Mouse (Mus musculus) myocyte (in vitro differentiated cells): ENCODE data around the gene Pbxip1. TPM values are rescaled to one million over a fixed set of nuclear protein-coding genes. Genes with fewer than 3 reads are reported as not detected.

Experiments used
- H3K27me3 ChIP-seq: one replicate; pipeline ENCODE4 v1.6.1; 2011; ENCODE audit not compliant: control insufficient read depth, insufficient read depth, insufficient read length
- H3K36me3 ChIP-seq: one replicate; pipeline ENCODE4 v1.6.1; 2011; ENCODE audit not compliant: control insufficient read depth, insufficient read depth
- H3K4me2 ChIP-seq: one replicate; pipeline ENCODE4 v1.6.1; 2011; ENCODE audit warnings: low read depth, control low read depth
- H3K4me3 ChIP-seq: one replicate; pipeline ENCODE4 v1.5.1; 2011; ENCODE audit warnings: mild to moderate bottlenecking, control low read depth, moderate library complexity
- H3K79me2 ChIP-seq: one replicate; pipeline ENCODE4 v1.6.1; 2011; ENCODE audit not compliant: control insufficient read depth, insufficient read depth
- H3ac ChIP-seq: one replicate; pipeline ENCODE4 v1.6.1; 2011; ENCODE audit not compliant: control insufficient read depth, insufficient read length
- CEBPB ChIP-seq: IDR thresholded peaks from 2 replicates; pipeline ENCODE4 v1.6.1; 2011; ENCODE audit warnings: mild to moderate bottlenecking, moderate library complexity; ENCODE audit not compliant: poor library complexity, insufficient read depth, severe bottlenecking
- E2F4 ChIP-seq: IDR thresholded peaks from one replicate; pipeline ENCODE4 v1.6.1; 2011; ENCODE audit warnings: mild to moderate bottlenecking, control low read depth, moderate library complexity; ENCODE audit not compliant: insufficient read depth
- MAX ChIP-seq: IDR thresholded peaks from one replicate; pipeline ENCODE4 v1.6.1; 2011; ENCODE audit warnings: low read depth, mild to moderate bottlenecking, control low read depth
- MYOD1 ChIP-seq, 3 experiments: IDR thresholded peaks; one replicate each; pipeline ENCODE4 v1.6.1; 2011; ENCODE audit warnings: control low read depth in 2 of 3, low read depth in 2 of 3, mild to moderate bottlenecking in 2 of 3, moderate library complexity in 1 of 3; ENCODE audit not compliant: insufficient read length in 2 of 3, control insufficient read depth in 1 of 3
- MYOG ChIP-seq, 3 experiments: IDR thresholded peaks; one replicate each; pipeline ENCODE4 v1.6.1; 2011; ENCODE audit warnings: control low read depth in 2 of 3, low read depth in 2 of 3, mild to moderate bottlenecking in 2 of 3; ENCODE audit not compliant: insufficient read length in 2 of 3, control insufficient read depth in 1 of 3, insufficient read depth in 1 of 3
- POLR2A ChIP-seq: IDR thresholded peaks from one replicate; pipeline ENCODE4 v1.6.1; 2011; ENCODE audit warnings: low read depth, mild to moderate bottlenecking, control low read depth, moderate library complexity; ENCODE audit not compliant: insufficient read length
- POLR2AphosphoS2 ChIP-seq: IDR thresholded peaks from one replicate; pipeline ENCODE4 v1.6.1; 2011; ENCODE audit warnings: low read depth, control low read depth; ENCODE audit not compliant: insufficient read length
- REST ChIP-seq: IDR thresholded peaks from one replicate; pipeline ENCODE4 v1.6.1; 2011; ENCODE audit warnings: mild to moderate bottlenecking, control low read depth, moderate library complexity; ENCODE audit not compliant: insufficient read depth, insufficient read length
- SRF ChIP-seq: IDR thresholded peaks from one replicate; pipeline ENCODE4 v1.6.1; 2011; ENCODE audit warnings: low read depth; ENCODE audit not compliant: control insufficient read depth, insufficient read length
- TCF12 ChIP-seq: IDR thresholded peaks from one replicate; pipeline ENCODE4 v1.6.1; 2011; ENCODE audit warnings: mild to moderate bottlenecking, control low read depth; ENCODE audit not compliant: poor library complexity, insufficient read depth, severe bottlenecking
- TCF3 ChIP-seq: IDR thresholded peaks from one replicate; pipeline ENCODE4 v1.6.1; 2011; ENCODE audit warnings: low read depth, control low read depth; ENCODE audit not compliant: insufficient read length
- USF1 ChIP-seq: IDR thresholded peaks from one replicate; pipeline ENCODE4 v1.6.1; 2011; ENCODE audit warnings: low read depth, mild to moderate bottlenecking, control low read depth, moderate library complexity
- polyA plus RNA-seq: library from polyadenylated mRNA; unstranded; fragments of >200 nt; fragmentation: generic; extraction: Trizol; gene quantifications from one replicate; pipeline ENCODE4 v1.2.1, GENCODE M21; 2012; ENCODE audit warnings: missing spikeins

Gene Pbxip1
- polyA plus RNA-seq, 1 experiment = 159 TPM

DNA sequence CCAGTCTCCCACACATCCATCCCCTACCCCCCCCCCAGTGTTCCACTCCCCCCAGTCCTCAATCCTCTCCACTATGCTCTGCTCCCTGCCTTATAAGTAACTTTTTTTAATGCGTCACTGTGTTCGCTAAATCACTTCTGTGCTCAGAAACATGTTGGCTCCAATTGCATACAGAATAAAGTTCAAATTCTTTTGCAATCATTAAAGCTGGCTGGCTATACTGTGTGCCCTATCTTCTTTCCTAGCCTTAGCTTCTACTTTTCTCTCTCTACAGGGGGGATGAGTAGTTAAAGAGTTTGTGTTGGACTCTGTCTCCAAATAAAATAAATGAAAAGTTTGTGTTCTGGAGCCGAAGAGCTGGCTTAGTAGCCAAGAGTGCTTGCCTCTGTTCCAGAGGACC, 26.8 kb upstream of the Pbxip1 start:
- Histone ChIP-seq H3K36me3 (peaks cover 7% of the 10 kb centered on the region), H3K4me3 (no peak overlapping the region), H3K27me3 (no peaks in the 10 kb centered on the region), H3ac (no peak overlapping the region), H3K79me2 (peaks cover 5% of the 10 kb centered on the region), H3K4me2 (no peak overlapping the region)
- TF ChIP-seq TCF12 = no peak

GRCm38 (mm10) chr3:89410864-89411263, 25.6 kb upstream of the Pbxip1 start:
- TF ChIP-seq MYOD1 (IDR thresholded peaks at IDR 0.05; ENCODE audit: control insufficient read depth in 1 of 3, insufficient read length in 2 of 3, low read depth in 2 of 3) = no peak
- no peak for TF ChIP-seq TCF12
- no peak for TF ChIP-seq SRF
- no peak for TF ChIP-seq CEBPB
- no peak for TF ChIP-seq MAX
- TF ChIP-seq E2F4 = no peak
- no peak for TF ChIP-seq POLR2A
- TF ChIP-seq MYOG (IDR thresholded peaks at IDR 0.05; ENCODE audit: control insufficient read depth in 1 of 3, insufficient read depth in 1 of 3, insufficient read length in 2 of 3, low read depth in 2 of 3) = no peak
- TF ChIP-seq POLR2AphosphoS2 = no peak
- no peak for TF ChIP-seq REST
- TF ChIP-seq USF1 = no peak
- no peak for TF ChIP-seq TCF3
- Histone ChIP-seq H3K27me3 (no peaks in the 10 kb centered on the region), H3K4me3 (peak overlapping the region; percentile 41), H3K36me3 (peaks cover 11% of the 10 kb centered on the region), H3K4me2 (peak overlapping the region; percentile 86), H3ac (no peak overlapping the region), H3K79me2 (peaks cover 9% of the 10 kb centered on the region)

GRCm38 (mm10) chr3:89411490-89412393, 24.8 kb upstream of the Pbxip1 start, which contains the start of gene Flad1:
Gene Flad1 (minus strand): TSS chr3:89411870.
- Histone ChIP-seq H3K4me2 (peak within 1 kb of the TSS; percentile 86), H3K4me3 (peak within 1 kb of the TSS; percentile 41), H3K79me2 (peaks cover 18% of the 10 kb centered on the region), H3K36me3 (peaks cover 11% of the 10 kb centered on the region), H3K27me3 (no peaks in the 10 kb centered on the region), H3ac (no peak within 1 kb of the TSS)
- TF ChIP-seq MYOG (IDR thresholded peaks at IDR 0.05; ENCODE audit: control insufficient read depth in 1 of 3, insufficient read depth in 1 of 3, insufficient read length in 2 of 3, low read depth in 2 of 3) (no peak), CEBPB (peak; percentile 63; the same call in 1 of the 2 replicates), SRF (no peak), POLR2AphosphoS2 (peak; percentile 54)

- no peaks in the 10 kb centered on the region for H3K27me3 ChIP-seq
- H3K4me2 ChIP-seq = peak overlapping the region; percentile 77
- TF ChIP-seq E2F4 = no peak
- TF ChIP-seq POLR2A = no peak
- no peak for TF ChIP-seq CEBPB
- TF ChIP-seq POLR2AphosphoS2 = no peak
- TF ChIP-seq TCF3 = no peak
- TF ChIP-seq TCF12 = no peak
- no peak for TF ChIP-seq SRF
- no peak for TF ChIP-seq USF1
- no peak for TF ChIP-seq MYOG (IDR thresholded peaks at IDR 0.05; ENCODE audit: control insufficient read depth in 1 of 3, insufficient read depth in 1 of 3, insufficient read length in 2 of 3, low read depth in 2 of 3)
- no peak for TF ChIP-seq MAX
- TF ChIP-seq REST = no peak
- TF ChIP-seq MYOD1 (IDR thresholded peaks at IDR 0.05; ENCODE audit: control insufficient read depth in 1 of 3, insufficient read length in 2 of 3, low read depth in 2 of 3) = no peak
- H3K79me2 ChIP-seq = peaks cover 40% of the 10 kb centered on the region
- peak overlapping the region; percentile 63 for H3K4me3 ChIP-seq
- no peak overlapping the region for H3ac ChIP-seq
- H3K36me3 ChIP-seq = peaks cover 11% of the 10 kb centered on the region
Measured at GRCm38 (mm10) chr3:89416158-89416557, 20.3 kb upstream of the Pbxip1 start.

DNA sequence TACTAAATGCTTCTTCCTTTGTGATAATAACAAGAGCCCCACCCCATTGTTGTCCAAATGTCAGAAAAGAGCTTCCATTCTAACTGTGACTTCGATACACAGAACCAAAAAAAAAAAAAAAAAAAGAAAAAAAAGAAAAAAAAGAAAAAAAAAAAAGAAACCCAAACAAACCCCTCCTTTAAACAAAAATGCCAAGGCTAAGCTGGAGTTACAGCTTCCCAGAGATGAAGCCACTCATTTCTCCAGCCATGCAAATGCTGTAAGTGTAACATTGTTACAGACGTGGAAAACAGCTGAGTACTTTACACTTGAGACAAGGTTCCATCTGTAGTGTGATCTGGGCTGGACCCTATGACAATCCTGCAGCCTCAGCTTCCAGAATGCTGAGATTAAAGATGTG, 19.4 kb upstream of the Pbxip1 start:
- Histone ChIP-seq H3K27me3 (no peaks in the 10 kb centered on the region), H3K4me3 (peak overlapping the region; percentile 63), H3K36me3 (peaks cover 11% of the 10 kb centered on the region), H3K4me2 (peak overlapping the region; percentile 77), H3K79me2 (peaks cover 47% of the 10 kb centered on the region), H3ac (no peak overlapping the region)
- TF ChIP-seq MYOD1 (IDR thresholded peaks at IDR 0.05; ENCODE audit: control insufficient read depth in 1 of 3, insufficient read length in 2 of 3, low read depth in 2 of 3) = no peak
- TF ChIP-seq POLR2AphosphoS2 = no peak
- no peak for TF ChIP-seq REST
- TF ChIP-seq USF1 = no peak
